Mouse (Mus musculus): Measurements from ENCODE around the gene Eif3l.
"Not testable (repeated sequence)": the region's sequence is repeated elsewhere in the genome, so short reads cannot be mapped to it uniquely, and the experiment has no call there.

GRCm38 (mm10) chr15:79031908-79032307, 43.1 kb upstream of the Eif3l start:
- not testable (repeated sequence) for TF ChIP-seq CTCF (IDR thresholded peaks at IDR 0.05; ENCODE audit: insufficient read depth, low read length); POLR2A (IDR thresholded peaks at IDR 0.05; ENCODE audit: borderline replicate concordance, extremely low read depth, low read depth, low read length)

All from lung, adult 2 months (tissue).